Mouse (Mus musculus): ENCODE measurements at regions not wholly inside any gene's neighbourhood (a gene's known extent, or its start where the extent isn't known, plus 50 kb on each side); places are given as distances from the start of the nearest gene placed in this dataset.

- intact Hi-C loops (cut with DNase I): no loop called here
- DNase-seq (ENCODE audit: low spot score in 2 of 2): no peak
Observed at GRCm38 (mm10) chr12:16124906-16125305, 308.2 kb upstream of the Trib2 start.

GRCm38 (mm10) chr12:16122353-16123127 lies 305.8 kb upstream of the Trib2 start:
- intact Hi-C loops (cut with DNase I): no loop called here
- DNase-seq (ENCODE audit: low spot score in 2 of 2): no peak

- intact Hi-C loops (cut with DNase I): no loop called here
- no peak for DNase-seq (ENCODE audit: low spot score in 2 of 2)
Observed at GRCm38 (mm10) chr12:16121787-16122186, 305.1 kb upstream of the Trib2 start.

GRCm38 (mm10) chr12:16118710-16119109 lies 302.0 kb upstream of the Trib2 start:
- no peak for DNase-seq (ENCODE audit: low spot score in 2 of 2)
- intact Hi-C loops (cut with DNase I): no loop called here

- no peak for DNase-seq (ENCODE audit: low spot score in 2 of 2)
- intact Hi-C loops (cut with DNase I): no loop called here
Observed at GRCm38 (mm10) chr12:16106946-16107345, 290.2 kb upstream of the Trib2 start.

GRCm38 (mm10) chr12:16098840-16099239 lies 282.1 kb upstream of the Trib2 start:
- DNase-seq (ENCODE audit: low spot score in 2 of 2): no peak
- intact Hi-C loops (cut with DNase I): no loop called here

GRCm38 (mm10) chr12:16092643-16093042 lies 275.9 kb upstream of the Trib2 start:
- intact Hi-C loops (cut with DNase I): no loop called here
- no peak for DNase-seq (ENCODE audit: low spot score in 2 of 2)

- no peak for DNase-seq (ENCODE audit: low spot score in 2 of 2)
- intact Hi-C loops (cut with DNase I): no loop called here
Observed at GRCm38 (mm10) chr12:16091336-16091735, 274.6 kb upstream of the Trib2 start.

GRCm38 (mm10) chr12:16083176-16083575 lies 266.5 kb upstream of the Trib2 start:
- no peak for DNase-seq (ENCODE audit: low spot score in 2 of 2)
- intact Hi-C loops (cut with DNase I): loop anchor here (5.0 kb wide), 1 partner anchor 64 kb away; no protein-coding TSS in a partner anchor

GRCm38 (mm10) chr12:16077215-16077614 lies 260.5 kb upstream of the Trib2 start:
- intact Hi-C loops (cut with DNase I): no loop called here
- DNase-seq (ENCODE audit: low spot score in 2 of 2): no peak

- no peak for DNase-seq (ENCODE audit: low spot score in 2 of 2)
- intact Hi-C loops (cut with DNase I): no loop called here
Observed at GRCm38 (mm10) chr12:16075962-16076361, 259.2 kb upstream of the Trib2 start.

GRCm38 (mm10) chr12:16068940-16069339 lies 252.2 kb upstream of the Trib2 start:
- intact Hi-C loops (cut with DNase I): no loop called here

GRCm38 (mm10) chr12:16062689-16063088 lies 246.0 kb upstream of the Trib2 start:
- intact Hi-C loops (cut with DNase I): no loop called here
- DNase-seq (ENCODE audit: low spot score in 2 of 2): no peak

More at GRCm38 (mm10) chr12:16068940-16069339, 252.2 kb upstream of the Trib2 start:
- DNase-seq (ENCODE audit: low spot score in 2 of 2): peak; percentile 26 to 46

GRCm38 (mm10) chr12:16060461-16060860 lies 243.7 kb upstream of the Trib2 start:
- intact Hi-C loops (cut with DNase I): no loop called here
- DNase-seq (ENCODE audit: low spot score in 2 of 2): no peak

GRCm38 (mm10) chr12:16058255-16058654 lies 241.5 kb upstream of the Trib2 start:
- no peak for DNase-seq (ENCODE audit: low spot score in 2 of 2)
- intact Hi-C loops (cut with DNase I): no loop called here

- intact Hi-C loops (cut with DNase I): no loop called here
- DNase-seq (ENCODE audit: low spot score in 2 of 2): no peak
Observed at GRCm38 (mm10) chr12:16056831-16057230, 240.1 kb upstream of the Trib2 start.

GRCm38 (mm10) chr12:16056216-16056615 lies 239.5 kb upstream of the Trib2 start:
- no peak for DNase-seq (ENCODE audit: low spot score in 2 of 2)
- intact Hi-C loops (cut with DNase I): no loop called here

GRCm38 (mm10) chr12:16054591-16054990 lies 237.9 kb upstream of the Trib2 start:
- no peak for DNase-seq (ENCODE audit: low spot score in 2 of 2)
- intact Hi-C loops (cut with DNase I): no loop called here

GRCm38 (mm10) chr12:16053735-16054134 lies 237.0 kb upstream of the Trib2 start:
- intact Hi-C loops (cut with DNase I): no loop called here
- DNase-seq (ENCODE audit: low spot score in 2 of 2): no peak

GRCm38 (mm10) chr12:16052998-16053397 lies 236.3 kb upstream of the Trib2 start:
- no peak for DNase-seq (ENCODE audit: low spot score in 2 of 2)
- intact Hi-C loops (cut with DNase I): no loop called here

- intact Hi-C loops (cut with DNase I): no loop called here
- DNase-seq (ENCODE audit: low spot score in 2 of 2): no peak
Observed at GRCm38 (mm10) chr12:16052353-16052752, 235.6 kb upstream of the Trib2 start.

GRCm38 (mm10) chr12:16051439-16051838 lies 234.7 kb upstream of the Trib2 start:
- intact Hi-C loops (cut with DNase I): no loop called here
- no peak for DNase-seq (ENCODE audit: low spot score in 2 of 2)
